Mouse (Mus musculus): ENCODE measurements around the gene Gm5072.
"Not testable (repeated sequence)": the region's sequence is repeated elsewhere in the genome, so short reads cannot be mapped to it uniquely, and the experiment has no call there.

The Gm5072 gene

GRCm38 (mm10) chrX:91392200-91392599, at the start of gene Gm5072:
TSS of gene Gm5072 (plus strand) at chrX:91392500.
- not testable (repeated sequence) for DNase-seq
